26 mouse cellular contexts compared by ENCODE assay signal in genomic region chr12:3545451-3545850, GRCm38 (mm10).
"Had no signal": no experiment of that assay in that cellular context is flagged by ENCODE, and none has a peak within 500 bp of the region (broad histone marks: within the 10 kb centered on the region; RNA-seq: fewer than 3 reads in every experiment).

No protein-coding gene starts in this region.

- H3K27me3 ChIP-seq: heart, embryonic 13.5 days; heart, embryonic 15.5 days; hindbrain, embryonic 12.5 days; intestine, embryonic 15.5 days; limb, embryonic 13.5 days; limb, embryonic 15.5 days had no signal

- H3K36me3 ChIP-seq: heart, embryonic 13.5 days; heart, embryonic 15.5 days; hindbrain, embryonic 10.5 days; hindbrain, embryonic 12.5 days; intestine, embryonic 15.5 days; limb, embryonic 13.5 days; limb, embryonic 15.5 days; liver, embryonic 12.5 days had no signal

- H3K9me3 ChIP-seq: heart, embryonic 13.5 days; heart, embryonic 15.5 days; hindbrain, embryonic 10.5 days; hindbrain, embryonic 12.5 days; intestine, embryonic 15.5 days; limb, embryonic 13.5 days; limb, embryonic 15.5 days; liver, embryonic 12.5 days had no signal

- H3K4me1 ChIP-seq: intestine, embryonic 15.5 days; limb, embryonic 15.5 days had no signal

- H3K27ac ChIP-seq: heart, adult 2 months; heart, embryonic 13.5 days; heart, embryonic 15.5 days; hindbrain, embryonic 10.5 days; hindbrain, embryonic 12.5 days; hindbrain, embryonic 14.5 days; intestine, embryonic 15.5 days; limb, embryonic 13.5 days; limb, embryonic 15.5 days; liver, embryonic 12.5 days; liver, embryonic 14.5 days had no signal

- DNase-seq: gastrocnemius, postnatal 14 days; gastrocnemius, postnatal 36 days; heart, adult 2 months; heart, postnatal 14 days; heart, postnatal 4 days; kidney, adult 18-20 months; kidney, adult 8-10 months; kidney, postnatal 14 days; kidney, postnatal 36 days; layer of hippocampus, adult 9-11 months; layer of hippocampus, postnatal 36 days; left cerebral cortex, postnatal 4 days; lung, adult 18-20 months had no signal

- H3K9ac ChIP-seq: heart, embryonic 13.5 days; heart, embryonic 15.5 days; hindbrain, embryonic 12.5 days; hindbrain, embryonic 14.5 days; intestine, embryonic 15.5 days; limb, embryonic 13.5 days; limb, embryonic 15.5 days; liver, embryonic 12.5 days; liver, embryonic 14.5 days had no signal

- H3K4me3 ChIP-seq: heart, adult 2 months; heart, embryonic 13.5 days; heart, embryonic 15.5 days; hindbrain, embryonic 10.5 days; hindbrain, embryonic 12.5 days; intestine, embryonic 15.5 days; limb, embryonic 13.5 days; limb, embryonic 15.5 days; liver, embryonic 12.5 days had no signal

- ATAC-seq: hindbrain, embryonic 16.5 days; inflammation-experienced regulatory T-cells, adult 6 months; intestine, embryonic 15.5 days; intestine, postnatal 0 days; liver, embryonic 12.5 days had no signal

- H3K4me2 ChIP-seq: heart, embryonic 13.5 days; heart, embryonic 15.5 days; hindbrain, embryonic 12.5 days; hindbrain, embryonic 14.5 days; intestine, embryonic 15.5 days; limb, embryonic 13.5 days; limb, embryonic 15.5 days; liver, embryonic 12.5 days had no signal
